Mouse (Mus musculus) common myeloid progenitor, adult 5-6 weeks (primary cell): ENCODE data around the gene Spag6l. TPM values are rescaled to one million over a fixed set of nuclear protein-coding genes. Genes with fewer than 3 reads are reported as not detected.
"Not testable (repeated sequence)": the region's sequence is repeated elsewhere in the genome, so short reads cannot be mapped to it uniquely, and the experiment has no call there.

Experiments used
- ATAC-seq: replicated peaks from 2 replicates; pipeline ENCODE4 v1.8.0; 2016; ENCODE audit warnings: low read depth, mild to moderate bottlenecking, moderate TSS enrichment, inconsistent platforms; ENCODE audit not compliant: poor library complexity, severe bottlenecking
- total RNA-seq: library from RNA; stranded (forward); fragments of 200-1000, 187-1606 nt; gene quantifications from 2 replicates; pipeline ENCODE4 v1.2.3, GENCODE M21; 2017

The Spag6l gene
- 6.1 and 6.3 TPM in 2 replicates for total RNA-seq

GRCm38 (mm10) chr16:16828757-16829615 is at the start of gene Spag6l:
Spag6l (minus strand) TSS chr16:16829456.
- ATAC-seq, result peak; percentile 98

GRCm38 (mm10) chr16:16879025-16879424 is 49.8 kb upstream of the Spag6l start:
- no peak for ATAC-seq

GRCm38 (mm10) chr16:16870617-16871331 is 41.5 kb upstream of the Spag6l start, which contains the start of the genes Top3b and Vpreb1:
Top3b (plus strand) TSS chr16:16870736.
Vpreb1 (minus strand) TSS chr16:16870843.
- peak; percentile 97 for ATAC-seq

GRCm38 (mm10) chr16:16870241-16870616 is 41.0 kb upstream of the Spag6l start:
- no peak for ATAC-seq

GRCm38 (mm10) chr16:16865696-16866561 is 36.7 kb upstream of the Spag6l start:
- ATAC-seq, result no peak

- ATAC-seq, result peak; percentile 93
Observed at GRCm38 (mm10) chr16:16865217-16865616, 36.0 kb upstream of the Spag6l start.

- ATAC-seq, result no peak
Observed at GRCm38 (mm10) chr16:16863978-16864377, 34.7 kb upstream of the Spag6l start, which contains the start of gene Igll1. Igll1 (minus strand) TSS chr16:16863985.

- no peak for ATAC-seq
Observed at GRCm38 (mm10) chr16:16862288-16862687, 33.0 kb upstream of the Spag6l start.

- ATAC-seq, result no peak
Observed at GRCm38 (mm10) chr16:16856731-16857476, 27.6 kb upstream of the Spag6l start.

GRCm38 (mm10) chr16:16856054-16856453 is 26.8 kb upstream of the Spag6l start:
- ATAC-seq, result not testable (repeated sequence)

GRCm38 (mm10) chr16:16855541-16855940 is 26.3 kb upstream of the Spag6l start:
- ATAC-seq, result no peak

- ATAC-seq, result peak; percentile 92
Observed at GRCm38 (mm10) chr16:16854836-16855235, 25.6 kb upstream of the Spag6l start.

- no peak for ATAC-seq
Observed at GRCm38 (mm10) chr16:16852411-16852810, 23.2 kb upstream of the Spag6l start.

- ATAC-seq, result no peak
Observed at GRCm38 (mm10) chr16:16849196-16849595, 19.9 kb upstream of the Spag6l start.

- no peak for ATAC-seq
Observed at GRCm38 (mm10) chr16:16829671-16830070, 415 bp upstream of the Spag6l start.

GRCm38 (mm10) chr16:16826223-16826622 is 3.0 kb downstream of the Spag6l start:
- no peak for ATAC-seq

GRCm38 (mm10) chr16:16825476-16825875 is 3.8 kb downstream of the Spag6l start:
- no peak for ATAC-seq

GRCm38 (mm10) chr16:16806325-16806724 is 22.9 kb downstream of the Spag6l start:
- ATAC-seq, result no peak
